Mouse (Mus musculus) gastrocnemius, adult 18-20 months (tissue): ENCODE measurements around the gene Afg3l1. TPM values are rescaled to one million over a fixed set of nuclear protein-coding genes. Genes with fewer than 3 reads are reported as not detected.
"Not testable (repeated sequence)": the region's sequence is repeated elsewhere in the genome, so short reads cannot be mapped to it uniquely, and the experiment has no call there.

Source experiments
- DNase-seq: peaks from one replicate; pipeline ENCODE4 v3.0.0; 2021; ENCODE audit warnings: low spot score
- total RNA-seq, 2 experiments: library from RNA; stranded (reverse); gene quantifications; 2 replicates each; pipeline ENCODE4 v1.2.3; 2021

Afg3l1 gene
- total RNA-seq, 2 experiments from 2014 or later = 37.8 to 41.0 TPM

GRCm38 (mm10) chr8:123463651-123464050 is 14.1 kb upstream of the Afg3l1 start:
- no peak for DNase-seq

- DNase-seq = no peak
Observed at GRCm38 (mm10) chr8:123467476-123467875, 10.2 kb upstream of the Afg3l1 start.

DNA sequence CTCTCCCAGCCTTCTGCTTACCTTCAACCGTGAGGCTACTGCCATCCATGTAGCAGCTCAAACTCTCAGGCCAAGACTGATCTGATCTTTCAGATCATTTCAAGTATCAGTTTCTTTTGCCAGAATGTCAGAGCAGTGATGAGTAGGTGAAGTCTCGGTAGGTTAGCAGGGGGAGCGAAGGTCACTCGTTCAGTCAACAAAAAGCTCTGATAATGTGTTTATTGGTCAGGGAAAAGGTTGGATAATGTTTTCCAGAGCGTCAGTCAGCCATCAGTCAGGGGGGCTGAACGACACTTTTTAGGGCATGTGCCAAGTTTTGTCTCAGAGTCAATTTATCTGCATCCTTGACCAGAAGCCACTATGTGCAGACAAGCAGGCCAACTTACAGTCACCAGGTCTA is 4.7 kb upstream of the Afg3l1 start:
- not testable (repeated sequence) for DNase-seq

GRCm38 (mm10) chr8:123474549-123474948 is 3.2 kb upstream of the Afg3l1 start:
- not testable (repeated sequence) for DNase-seq

GRCm38 (mm10) chr8:123476911-123477736 is 579 bp upstream of the Afg3l1 start:
- no peak for DNase-seq

DNA sequence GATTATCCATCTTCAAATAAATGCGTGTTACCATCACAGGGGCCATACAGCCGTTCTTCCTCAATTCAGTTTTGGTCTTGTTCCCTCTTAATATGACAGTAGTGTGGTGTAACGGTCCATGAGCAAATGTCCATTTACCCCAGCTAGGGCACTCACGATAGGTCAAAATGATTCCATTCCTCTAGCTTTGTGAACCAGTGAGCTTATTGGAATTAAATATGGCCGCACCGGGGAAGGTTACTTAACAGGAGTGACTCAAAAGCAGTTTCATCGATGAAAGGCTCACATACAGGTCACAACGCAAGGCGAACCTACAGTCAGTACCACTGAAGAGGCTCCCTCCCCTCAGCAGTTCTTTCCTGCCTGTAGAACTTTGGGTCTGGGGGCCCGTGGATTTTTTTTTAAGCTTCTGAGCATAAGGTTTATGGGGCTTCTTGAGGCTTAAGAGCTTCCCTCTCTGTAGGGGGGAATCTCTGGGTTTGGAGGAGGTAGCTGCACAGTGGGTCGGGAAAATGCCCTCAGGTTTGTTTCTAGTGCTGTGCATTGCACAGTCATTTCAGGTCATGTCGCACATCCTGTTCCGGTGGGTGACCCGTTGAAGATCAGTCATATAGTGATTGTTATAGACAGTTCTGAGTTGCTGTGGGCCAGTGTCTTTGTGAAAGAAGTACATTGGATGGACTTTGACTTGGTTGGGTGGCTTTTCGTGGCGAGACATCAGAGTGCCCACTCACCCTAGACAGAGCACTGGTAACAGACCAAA is 934 bp downstream of the Afg3l1 start:
- no peak for DNase-seq

DNA sequence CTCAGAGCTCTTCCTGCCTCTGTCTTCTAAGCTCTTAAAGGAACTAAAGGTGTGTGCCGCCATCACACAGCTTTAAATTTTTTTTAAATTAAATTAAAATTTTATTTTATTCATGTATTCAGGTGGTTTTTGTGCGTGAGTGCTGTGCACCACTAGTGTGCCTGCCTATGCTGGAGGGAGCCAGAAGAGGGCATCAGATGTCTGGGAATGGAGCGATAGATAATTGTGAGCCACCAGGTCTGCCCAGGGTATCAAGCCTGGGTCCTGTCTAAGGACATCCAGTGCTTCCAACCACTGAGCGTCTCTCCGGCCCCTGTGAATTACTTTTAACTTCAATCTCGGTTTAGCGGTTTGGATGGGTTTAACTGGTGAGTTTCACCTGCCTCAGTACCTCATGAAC is 4.9 kb downstream of the Afg3l1 start:
- no peak for DNase-seq

DNA sequence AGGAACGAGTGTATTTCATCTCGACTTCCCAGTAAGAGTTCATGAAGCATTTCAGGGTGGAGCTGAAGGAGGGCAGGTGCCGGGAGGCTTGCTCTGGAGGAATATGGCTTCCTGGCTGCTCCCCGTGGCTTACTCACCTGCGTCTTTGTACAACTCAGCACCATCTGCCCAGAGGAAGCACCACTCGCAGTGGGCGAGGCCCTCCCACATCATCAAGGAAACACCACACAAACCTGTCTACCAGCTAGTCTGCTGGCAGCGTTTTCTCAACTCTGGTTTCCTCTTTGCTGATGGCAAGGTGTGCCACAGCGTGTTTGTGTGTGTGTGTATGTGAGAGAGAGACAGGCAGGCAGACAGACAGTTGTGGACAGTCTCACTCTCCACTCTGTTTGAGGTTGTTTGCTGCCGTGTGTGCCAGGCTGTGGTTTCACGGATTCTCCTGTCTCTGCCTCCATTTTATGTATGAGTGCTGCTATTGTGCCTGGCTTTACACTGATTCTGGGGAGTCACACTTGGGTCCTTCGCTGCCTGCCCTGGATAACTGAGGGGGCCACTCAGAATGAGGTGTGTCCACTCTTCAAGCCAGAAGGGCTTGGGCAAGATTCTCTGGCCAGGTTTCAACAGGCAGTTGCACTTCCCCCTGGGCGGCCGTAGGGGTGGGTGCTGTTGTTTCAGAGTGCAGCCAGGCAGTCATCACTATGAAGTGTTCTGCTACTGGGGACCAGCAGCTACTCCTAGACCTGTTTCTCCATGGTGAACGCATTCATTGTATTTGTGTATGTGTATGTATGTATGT is 13.8 kb downstream of the Afg3l1 start:
- no peak for DNase-seq

DNA sequence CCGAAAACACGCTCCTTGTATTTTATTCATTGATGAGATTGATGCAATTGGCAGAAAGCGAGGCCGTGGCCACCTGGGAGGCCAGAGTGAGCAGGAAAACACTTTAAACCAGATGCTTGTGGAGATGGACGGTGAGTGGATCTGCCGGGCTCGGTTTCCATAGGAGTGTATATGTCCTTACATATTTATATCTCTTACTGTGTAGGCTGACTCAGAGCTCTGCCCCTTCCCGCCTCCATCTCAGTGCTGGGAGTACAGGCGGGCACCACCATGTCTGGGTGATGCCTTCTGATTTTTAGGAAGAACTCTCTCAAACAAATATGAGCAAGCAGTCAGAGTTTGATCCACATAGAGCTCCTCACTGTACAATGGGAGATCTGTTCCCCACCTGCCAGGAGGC is 15.2 kb downstream of the Afg3l1 start:
- no peak for DNase-seq

DNA sequence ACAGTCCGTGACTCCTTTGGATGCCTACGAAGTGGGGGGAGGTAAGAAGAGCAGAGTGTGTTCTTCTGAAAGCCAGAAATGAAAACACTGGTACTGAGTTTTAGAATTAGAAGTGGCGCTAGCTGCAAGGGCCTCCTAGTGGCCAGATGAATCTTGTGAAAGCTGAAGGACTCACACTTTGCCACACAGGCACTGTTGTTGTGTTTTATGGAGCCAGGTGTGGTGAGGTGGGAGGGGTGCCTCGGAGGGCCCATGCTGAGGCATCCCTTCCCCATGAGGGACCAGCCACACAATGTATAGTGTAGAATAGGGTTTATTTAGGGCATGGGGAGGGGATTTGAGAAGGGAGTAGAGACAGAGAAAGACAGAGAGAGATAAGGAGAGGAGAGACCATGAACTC is 20.0 kb downstream of the Afg3l1 start:
- DNase-seq = no peak

GRCm38 (mm10) chr8:123498963-123499362 is 21.3 kb downstream of the Afg3l1 start:
- no peak for DNase-seq

DNA sequence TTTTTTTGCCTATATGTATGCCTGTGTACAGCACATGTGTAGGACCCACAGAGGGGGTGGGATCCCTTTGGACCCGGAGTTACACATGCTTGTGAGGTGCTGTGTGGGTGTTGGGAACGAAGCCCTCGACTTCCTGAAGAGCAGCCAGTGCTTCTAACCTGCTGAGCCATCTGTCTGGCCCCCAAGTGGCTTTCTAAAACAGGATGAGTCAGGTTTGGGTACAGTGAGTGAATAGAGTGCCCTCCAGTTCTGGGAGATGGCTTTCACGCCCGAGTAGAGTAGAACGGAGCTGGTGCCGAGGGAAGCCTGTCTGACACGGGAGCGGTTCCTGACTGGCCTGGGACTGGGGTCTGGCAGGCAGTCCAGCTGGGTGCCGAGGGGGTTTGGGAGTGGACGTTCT is 21.9 kb downstream of the Afg3l1 start:
- no peak for DNase-seq

- no peak for DNase-seq
Observed at GRCm38 (mm10) chr8:123502192-123502591, 24.5 kb downstream of the Afg3l1 start.

DNA sequence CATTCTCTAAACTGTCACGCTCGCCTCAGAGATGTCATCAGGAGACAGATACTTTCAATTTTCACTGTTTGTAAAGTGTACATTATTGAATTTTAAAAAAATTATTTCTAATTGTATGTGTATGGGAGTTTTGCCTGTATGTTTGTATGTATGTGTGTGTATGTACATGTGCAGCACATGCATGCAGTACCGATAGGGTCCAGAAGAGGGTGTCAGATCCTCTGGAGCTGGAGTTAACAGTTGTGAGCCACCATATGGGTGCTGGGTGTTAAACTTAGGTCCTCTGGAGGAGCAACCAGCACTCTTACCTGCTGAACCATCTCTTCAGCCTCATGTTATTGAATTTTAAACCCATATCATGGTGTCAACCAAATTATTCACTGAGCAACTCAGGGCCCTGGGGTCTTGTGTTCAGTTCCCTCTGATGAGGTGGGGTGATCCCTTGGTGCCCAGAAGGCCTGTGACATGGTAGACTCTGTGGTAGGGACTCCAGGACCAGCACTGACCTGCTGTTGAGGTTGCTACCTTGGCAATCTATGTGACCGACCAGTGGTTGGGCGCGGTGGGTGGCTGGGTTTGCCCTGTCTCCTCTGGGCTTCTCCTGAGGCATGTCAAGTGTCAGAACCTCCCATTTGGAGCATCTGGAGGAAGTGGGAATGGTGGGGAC is 26.2 kb downstream of the Afg3l1 start:
- DNase-seq = no peak

- DNase-seq = no peak
Observed at GRCm38 (mm10) chr8:123504591-123505195, 27.0 kb downstream of the Afg3l1 start.

DNA sequence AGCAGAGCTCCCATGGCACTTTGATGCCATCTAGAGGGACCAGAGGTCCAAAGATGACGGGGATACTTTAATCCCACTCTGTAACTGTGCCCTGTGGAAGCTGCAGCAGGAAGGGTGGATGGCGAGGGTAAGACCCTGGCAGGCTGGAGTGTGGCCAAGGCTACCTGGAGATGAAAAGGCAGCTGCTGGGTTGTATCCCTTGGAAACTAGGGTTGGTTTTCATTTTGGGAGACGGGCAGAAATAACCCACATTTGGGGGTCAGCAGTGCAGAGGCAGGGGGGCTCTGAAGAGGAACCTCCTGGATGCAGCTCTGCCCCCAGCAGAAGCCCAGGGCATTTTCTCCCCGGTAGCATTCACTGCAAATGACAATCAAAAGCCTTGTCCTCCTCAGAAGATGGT is 27.6 kb downstream of the Afg3l1 start:
- DNase-seq = no peak

DNA sequence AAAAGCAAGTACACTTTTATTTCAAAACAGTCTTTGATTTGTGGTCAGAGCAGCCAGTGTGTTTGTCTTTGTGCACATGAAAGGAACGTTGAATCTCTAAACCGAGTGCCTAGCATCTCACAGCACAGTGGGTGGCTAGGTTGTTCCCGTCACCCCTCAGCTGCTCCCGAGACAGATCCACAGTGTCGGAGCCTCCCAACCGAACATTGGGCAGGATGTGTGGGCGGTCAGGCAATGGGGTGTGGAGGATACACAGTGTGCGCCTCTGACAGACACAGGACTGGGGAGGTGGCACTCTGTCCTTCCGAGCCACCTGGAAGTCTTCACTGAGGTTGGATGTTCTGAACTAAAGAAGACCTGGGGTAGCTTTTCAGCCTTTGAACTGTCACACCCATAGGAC is 28.0 kb downstream of the Afg3l1 start:
- no peak for DNase-seq

GRCm38 (mm10) chr8:123507153-123507552 is 29.4 kb downstream of the Afg3l1 start:
- no peak for DNase-seq

DNA sequence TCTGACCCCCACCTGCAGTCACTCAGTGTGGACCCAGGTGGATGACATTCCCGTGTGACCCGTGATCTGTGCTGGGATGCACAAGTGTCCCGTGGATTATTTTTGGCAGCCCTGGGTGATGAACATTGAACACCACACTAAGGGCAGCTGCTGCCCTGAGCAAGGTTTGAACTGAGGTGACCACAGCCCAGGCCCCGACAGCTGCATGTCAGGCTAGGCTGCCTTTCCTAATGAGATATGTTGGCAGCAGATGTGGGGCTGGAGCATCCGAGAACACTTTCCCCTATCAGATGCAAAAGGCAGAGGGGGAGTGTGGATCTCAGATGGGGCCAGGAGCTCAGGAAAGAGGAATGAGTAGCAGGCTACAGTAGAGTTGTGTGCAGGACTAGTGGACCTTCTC is 33.1 kb downstream of the Afg3l1 start:
- DNase-seq = no peak

DNA sequence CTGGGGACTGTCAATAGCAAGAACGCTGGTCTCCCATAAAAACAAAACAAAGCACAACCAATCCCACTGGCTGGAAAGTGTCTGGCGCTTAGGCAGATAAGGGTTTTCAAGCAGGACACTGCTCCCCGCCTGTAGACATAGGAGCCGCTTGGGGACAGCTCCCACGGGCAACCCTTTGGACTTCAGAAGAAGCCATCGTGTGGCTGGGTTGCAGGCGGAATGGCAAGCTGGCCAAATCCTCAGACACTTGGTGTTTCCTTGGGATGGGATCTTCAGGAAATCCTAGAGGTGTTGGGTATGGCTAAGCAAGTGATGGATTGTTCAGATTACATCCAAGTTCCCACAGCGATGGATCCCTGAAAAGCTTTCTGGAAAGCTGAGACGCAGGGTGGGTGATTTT is 36.4 kb downstream of the Afg3l1 start:
- no peak for DNase-seq
